Mouse (Mus musculus): ENCODE results near the gene Tdp1.
A peak's percentile ranks its signal among the peaks of the same experiment; 100 is the strongest.

- TF ChIP-seq CTCF (IDR thresholded peaks at IDR 0.05) (peak; percentile 50), EP300 (IDR thresholded peaks at IDR 0.05) (no peak)
Measured at GRCm38 (mm10) chr12:99860981-99861380, 23.3 kb upstream of the Tdp1 start.
